Mouse (Mus musculus) right cerebral cortex, adult 18-20 months (tissue): ENCODE results near the gene Etl4.
A peak's percentile ranks its signal among the peaks of the same experiment; 100 is the strongest.

Source experiments
- DNase-seq: peaks from one replicate; pipeline ENCODE4 v3.0.0; 2022; ENCODE audit warnings: mixed read lengths

The Etl4 gene

GRCm38 (mm10) chr2:19909171-19909899 lies at the start of gene Etl4:
Gene Etl4 (plus strand): TSS chr2:19909780.
- DNase-seq, result peak; percentile 85

- DNase-seq, result no peak
These were observed 40.4 kb upstream of the Etl4 start for GRCm38 (mm10) chr2:19869167-19869566.

- no peak for DNase-seq
These were observed 37.7 kb upstream of the Etl4 start for GRCm38 (mm10) chr2:19871881-19872280.

GRCm38 (mm10) chr2:19890875-19891274 lies 18.7 kb upstream of the Etl4 start:
- no peak for DNase-seq

- peak; percentile 81 for DNase-seq
These were observed 560 bp downstream of the Etl4 start for GRCm38 (mm10) chr2:19909900-19910780.

- DNase-seq, result no peak
These were observed 1.2 kb downstream of the Etl4 start for GRCm38 (mm10) chr2:19910781-19911175.

- DNase-seq, result no peak
These were observed 9.6 kb downstream of the Etl4 start for GRCm38 (mm10) chr2:19919190-19919589.

- DNase-seq, result peak; percentile 40
These were observed 20.4 kb downstream of the Etl4 start for GRCm38 (mm10) chr2:19930009-19930408.

GRCm38 (mm10) chr2:19933836-19934235 lies 24.3 kb downstream of the Etl4 start:
- no peak for DNase-seq

- DNase-seq, result peak; percentile 28
These were observed 35.6 kb downstream of the Etl4 start for GRCm38 (mm10) chr2:19945205-19945604.

- DNase-seq, result no peak
These were observed 43.4 kb downstream of the Etl4 start for GRCm38 (mm10) chr2:19953028-19953427.

GRCm38 (mm10) chr2:19966445-19966844 lies 56.9 kb downstream of the Etl4 start:
- no peak for DNase-seq

- peak; percentile 49 for DNase-seq
These were observed 128.1 kb downstream of the Etl4 start for GRCm38 (mm10) chr2:20037671-20038070.

GRCm38 (mm10) chr2:20072377-20072776 lies 162.8 kb downstream of the Etl4 start:
- no peak for DNase-seq

- DNase-seq, result no peak
These were observed 166.7 kb downstream of the Etl4 start for GRCm38 (mm10) chr2:20076118-20076796.

- DNase-seq, result no peak
These were observed 175.2 kb downstream of the Etl4 start for GRCm38 (mm10) chr2:20084781-20085180.

- DNase-seq, result peak; percentile 31
These were observed 195.9 kb downstream of the Etl4 start for GRCm38 (mm10) chr2:20105456-20105855.

GRCm38 (mm10) chr2:20111703-20112102 lies 202.1 kb downstream of the Etl4 start:
- peak; percentile 48 for DNase-seq

GRCm38 (mm10) chr2:20125914-20126313 lies 216.3 kb downstream of the Etl4 start:
- DNase-seq, result no peak

GRCm38 (mm10) chr2:20131792-20132191 lies 222.2 kb downstream of the Etl4 start:
- DNase-seq, result no peak

GRCm38 (mm10) chr2:20138426-20138825 lies 228.8 kb downstream of the Etl4 start:
- no peak for DNase-seq

- DNase-seq, result peak; percentile 50
These were observed 235.8 kb downstream of the Etl4 start for GRCm38 (mm10) chr2:20145368-20145767.

GRCm38 (mm10) chr2:20167073-20167472 lies 257.5 kb downstream of the Etl4 start:
- DNase-seq, result no peak
